10 mouse cellular contexts compared by ENCODE assay signal in genomic region chr1:36535477-36536396, GRCm38 (mm10). TPM values are rescaled to one million over a fixed set of nuclear protein-coding genes. Genes with fewer than 3 reads are reported as not detected.
DNase-seq lines count a peak whose midpoint lies in the region; ATAC-seq and TF ChIP-seq lines count a peak whose summit lies in the region.
"Had no signal": no experiment of that assay in that cellular context is flagged by ENCODE, and none has a peak within 500 bp of the region (broad histone marks: within the 10 kb centered on the region; RNA-seq: fewer than 3 reads in every experiment).

No protein-coding gene starts in this region.

- no peak for ATAC-seq in heart, embryonic 11.5 days (replicated peaks; ENCODE audit: insufficient number of reproducible peaks, low FRiP score, low TSS enrichment)
- ATAC-seq in forebrain, postnatal 0 days = no peak

- H3K79me2 ChIP-seq in liver, adult 2 months (ENCODE audit: control insufficient read depth, insufficient read depth, low read length) = no peaks in the 10 kb centered on the region

- no peak overlapping the region for H3K4me2 ChIP-seq in heart, embryonic 11.5 days
- no peak overlapping the region for H3K4me2 ChIP-seq in forebrain, postnatal 0 days (ENCODE audit: low read depth)

- H3K9me3 ChIP-seq in heart, embryonic 11.5 days (replicated peaks; ENCODE audit: control insufficient read depth, low read length) = no peaks in the 10 kb centered on the region
- H3K9me3 ChIP-seq in forebrain, postnatal 0 days (ENCODE audit: low read length) = no peaks in the 10 kb centered on the region

- H3K27ac ChIP-seq in liver, adult 2 months (replicated peaks; ENCODE audit: insufficient read depth, low read depth, low read length) = peak overlapping the region; percentile 17; the same call in 1 of the 2 replicates
- peak overlapping the region; percentile 48 for H3K27ac ChIP-seq in heart, embryonic 11.5 days (ENCODE audit: low read depth, low read length)
- no peak overlapping the region for H3K27ac ChIP-seq in layer of hippocampus, adult 2 months
- no peak overlapping the region for H3K27ac ChIP-seq in forebrain, postnatal 0 days (ENCODE audit: low read depth, low read length)

- no peak for DNase-seq in liver, adult 2 months (ENCODE audit: extremely low read depth, low read depth, low spot score)
- DNase-seq in liver = no peak
- DNase-seq in cerebellum, postnatal 10 days = peak; percentile 94 to 95
- DNase-seq in lung, postnatal 4 days = peak; percentile 68 to 83
- DNase-seq in urinary bladder, postnatal 10 days (ENCODE audit: low spot score) = no peak
- no peak for DNase-seq in layer of hippocampus, adult 2 months (ENCODE audit: low spot score in 2 of 2)
- no peak for DNase-seq in forebrain, postnatal 0 days
- DNase-seq: midbrain, embryonic 14.5 days had no signal

- no peaks in the 10 kb centered on the region for H3K27me3 ChIP-seq in liver, adult 2 months (ENCODE audit: control insufficient read depth, insufficient read depth, low read length)
- H3K27me3 ChIP-seq in heart, embryonic 11.5 days (ENCODE audit: control insufficient read depth, insufficient read depth, low read length) = no peaks in the 10 kb centered on the region
- no peaks in the 10 kb centered on the region for H3K27me3 ChIP-seq in forebrain, postnatal 0 days (ENCODE audit: insufficient read depth, low read length)

- no peak for TF ChIP-seq CTCF in liver, adult 2 months (IDR thresholded peaks at IDR 0.05; ENCODE audit: low read depth, low read length)
- no peak for TF ChIP-seq CTCF in layer of hippocampus, adult 2 months (conservative IDR thresholded peaks at IDR 0.05)
- TF ChIP-seq CTCF in forebrain, postnatal 0 days (IDR thresholded peaks at IDR 0.05; ENCODE audit: low read depth) = no peak

- H3K9ac ChIP-seq in liver, adult 2 months (ENCODE audit: low read depth, low read length) = no peak overlapping the region
- H3K9ac ChIP-seq in heart, embryonic 11.5 days (ENCODE audit: low read depth, low read length) = no peak overlapping the region
- no peak overlapping the region for H3K9ac ChIP-seq in forebrain, postnatal 0 days

- no peaks in the 10 kb centered on the region for H3K36me3 ChIP-seq in liver, adult 2 months (ENCODE audit: control insufficient read depth, insufficient read depth, low read length)
- peaks cover 3% of the 10 kb centered on the region for H3K36me3 ChIP-seq in heart, embryonic 11.5 days (ENCODE audit: control insufficient read depth, insufficient read depth, low read length)
- peaks cover 7% of the 10 kb centered on the region for H3K36me3 ChIP-seq in forebrain, postnatal 0 days (ENCODE audit: insufficient read depth)

- TF ChIP-seq POLR2A in liver, adult 2 months (IDR thresholded peaks at IDR 0.05; ENCODE audit: extremely low read depth, insufficient read depth, low read length) = no peak

- H3K4me1 ChIP-seq in liver, adult 2 months (ENCODE audit: control insufficient read depth, insufficient read depth, low read length) = peaks cover 22% of the 10 kb centered on the region
- H3K4me1 ChIP-seq in heart, embryonic 11.5 days (ENCODE audit: control insufficient read depth, insufficient read depth, low read length) = peaks cover 32% of the 10 kb centered on the region
- no peaks in the 10 kb centered on the region for H3K4me1 ChIP-seq in forebrain, postnatal 0 days (ENCODE audit: insufficient read depth)

- no peak overlapping the region for H3K4me3 ChIP-seq in liver, adult 2 months (ENCODE audit: insufficient read depth, low read depth, low read length)
- H3K4me3 ChIP-seq in heart, embryonic 11.5 days (ENCODE audit: low read depth, low read length) = no peak overlapping the region
- no peak overlapping the region for H3K4me3 ChIP-seq in layer of hippocampus, adult 2 months
- H3K4me3 ChIP-seq in forebrain, postnatal 0 days (ENCODE audit: low read depth, low read length) = no peak overlapping the region

- 68% methylated on average over 11 of the region's 11 CpGs for WGBS in liver, adult 2 months
- 73% methylated on average over 11 of the region's 11 CpGs for WGBS in heart, embryonic 11.5 days (ENCODE audit: insufficient replicate concordance)
- 82% methylated on average over 11 of the region's 11 CpGs for WGBS in forebrain, postnatal 0 days

RNA-seq across cellular contexts. Expression of gene Ankrd23, which starts 0.9 kb away (rescaled TPM):
- 1.8 and 2.0 TPM in 2 replicates for total RNA-seq in liver, adult 2 months (2014; rRNA removed)
- 3.5 and 5.1 TPM in 2 replicates for polyA plus RNA-seq in liver, adult 2 months (2012; rRNA removed)
- 9.8 and 13.6 TPM in 2 replicates for polyA plus RNA-seq in heart, embryonic 11.5 days (2014; fragmentation: Nextera tagmentation; extraction: Ambion mirVana)
- 10 to 100 TPM in 1 of 2 experiments, 1 to 10 TPM in 1; 6.8 to 10.3 TPM for total RNA-seq in layer of hippocampus, adult 2 months (2021)
- total RNA-seq in forebrain, postnatal 0 days (2014; rRNA removed) = 6.3 and 9.8 TPM in 2 replicates
- polyA plus RNA-seq in forebrain, postnatal 0 days (2015; fragmentation: Nextera tagmentation; extraction: Ambion mirVana) = 4.5 and 5.3 TPM in 2 replicates

RNA-seq across cellular contexts. Expression of gene Gm42417, which starts 3.5 kb away (rescaled TPM):
- total RNA-seq in liver, adult 2 months (2014; rRNA removed) = not detected in 2 replicates
- polyA plus RNA-seq in liver, adult 2 months (2012; rRNA removed) = not detected in 2 replicates
- polyA plus RNA-seq in heart, embryonic 11.5 days (2014; fragmentation: Nextera tagmentation; extraction: Ambion mirVana) = 0.44 TPM in 1 of 2 replicates, not detected in the other
- total RNA-seq in layer of hippocampus, adult 2 months (2021) = not detected
- total RNA-seq in forebrain, postnatal 0 days (2014; rRNA removed) = 0.38 TPM in 1 of 2 replicates, not detected in the other
- polyA plus RNA-seq in forebrain, postnatal 0 days (2015; fragmentation: Nextera tagmentation; extraction: Ambion mirVana) = 0.27 TPM in 1 of 2 replicates, not detected in the other
- polyA plus RNA-seq: intestine, embryonic 14.5 days; midbrain, embryonic 14.5 days had no signal

RNA-seq across cellular contexts. Expression of gene Ankrd39, which starts 11.5 kb away (rescaled TPM):
- total RNA-seq in liver, adult 2 months (2014; rRNA removed) = 2.6 and 4.9 TPM in 2 replicates
- polyA plus RNA-seq in liver, adult 2 months (2012; rRNA removed) = 7.7 and 9.4 TPM in 2 replicates
- polyA plus RNA-seq in heart, embryonic 11.5 days (2014; fragmentation: Nextera tagmentation; extraction: Ambion mirVana) = 19.9 and 25.1 TPM in 2 replicates
- 10 to 100 TPM; 13.4 to 13.7 TPM for total RNA-seq in layer of hippocampus, adult 2 months (2021)
- total RNA-seq in forebrain, postnatal 0 days (2014; rRNA removed) = 19.3 and 25.5 TPM in 2 replicates
- 21.1 and 23.6 TPM in 2 replicates for polyA plus RNA-seq in forebrain, postnatal 0 days (2015; fragmentation: Nextera tagmentation; extraction: Ambion mirVana)

RNA-seq across cellular contexts. Expression of gene Sema4c, which starts 22.4 kb away (rescaled TPM):
- total RNA-seq in liver, adult 2 months (2014; rRNA removed) = 1.5 and 2.2 TPM in 2 replicates
- polyA plus RNA-seq in liver, adult 2 months (2012; rRNA removed) = 1.4 and 2.4 TPM in 2 replicates
- polyA plus RNA-seq in heart, embryonic 11.5 days (2014; fragmentation: Nextera tagmentation; extraction: Ambion mirVana) = 0.96 and 2.1 TPM in 2 replicates
- total RNA-seq in layer of hippocampus, adult 2 months (2021) = 10 to 100 TPM; 13.4 to 13.6 TPM
- total RNA-seq in forebrain, postnatal 0 days (2014; rRNA removed) = 32.8 and 39.1 TPM in 2 replicates
- 17.3 and 24.1 TPM in 2 replicates for polyA plus RNA-seq in forebrain, postnatal 0 days (2015; fragmentation: Nextera tagmentation; extraction: Ambion mirVana)

RNA-seq across cellular contexts. Expression of gene Cnnm3, which starts 24.1 kb away (rescaled TPM):
- total RNA-seq in liver, adult 2 months (2014; rRNA removed) = 4.4 and 6.8 TPM in 2 replicates
- 11.3 and 14.1 TPM in 2 replicates for polyA plus RNA-seq in liver, adult 2 months (2012; rRNA removed)
- polyA plus RNA-seq in heart, embryonic 11.5 days (2014; fragmentation: Nextera tagmentation; extraction: Ambion mirVana) = 2.5 and 3.9 TPM in 2 replicates
- total RNA-seq in layer of hippocampus, adult 2 months (2021) = 10 to 100 TPM; 33.1 to 38.1 TPM
- total RNA-seq in forebrain, postnatal 0 days (2014; rRNA removed) = 25.6 and 29.1 TPM in 2 replicates
- 3.7 and 4.8 TPM in 2 replicates for polyA plus RNA-seq in forebrain, postnatal 0 days (2015; fragmentation: Nextera tagmentation; extraction: Ambion mirVana)

Comparison
In these comparisons a context has a peak if more than half of its experiments do, and no peak if none do; other contexts are left out.
1. DNase-seq: peak in cerebellum, postnatal 10 days (2 of 2) and lung, postnatal 4 days (2 of 2); none in liver, adult 2 months (single experiment), liver (single experiment), urinary bladder, postnatal 10 days (single experiment), layer of hippocampus, adult 2 months (0 of 2) and forebrain, postnatal 0 days (single experiment).
2. H3K27ac ChIP-seq: peak in liver, adult 2 months (single experiment) and heart, embryonic 11.5 days (single experiment); none in layer of hippocampus, adult 2 months (single experiment) and forebrain, postnatal 0 days (single experiment).